Mouse (Mus musculus) gastrocnemius, adult 8-10 months (tissue): ENCODE data around the gene AC124108.1. TPM values are rescaled to one million over a fixed set of nuclear protein-coding genes. Genes with fewer than 3 reads are reported as not detected.
A peak's percentile ranks its signal among the peaks of the same experiment; 100 is the strongest.

Source experiments
- DNase-seq, 2 experiments: peaks; one replicate each; pipeline ENCODE4 v3.0.0; 2022; ENCODE audit warnings: low spot score in 2 of 2
- total RNA-seq, 4 experiments: library from RNA; stranded (reverse); gene quantifications; 2 replicates each; pipeline ENCODE4 v1.2.4; 2022

AC124108.1 gene
- total RNA-seq, 4 experiments from 2014 or later, result not detected

GRCm38 (mm10) chr1:132200562-132201510 lies 9.6 kb downstream of the AC124108.1 start:
- no peak for DNase-seq

GRCm38 (mm10) chr1:132201511-132201860 lies 10.2 kb downstream of the AC124108.1 start:
- DNase-seq, result no peak

- DNase-seq, result no peak
These were observed 10.7 kb downstream of the AC124108.1 start for GRCm38 (mm10) chr1:132201936-132202335.

- DNase-seq, result no peak
These were observed 11.5 kb downstream of the AC124108.1 start for GRCm38 (mm10) chr1:132202771-132203170.

GRCm38 (mm10) chr1:132205958-132206357 lies 14.7 kb downstream of the AC124108.1 start:
- DNase-seq, result no peak

- DNase-seq, result no peak
These were observed 15.6 kb downstream of the AC124108.1 start for GRCm38 (mm10) chr1:132206828-132207227.

- DNase-seq, result peak in 1 of 2 experiments; percentile 17
These were observed 16.9 kb downstream of the AC124108.1 start for GRCm38 (mm10) chr1:132208154-132208553.

- DNase-seq, result no peak
These were observed 18.1 kb downstream of the AC124108.1 start for GRCm38 (mm10) chr1:132209400-132209799.

- DNase-seq, result no peak
These were observed 19.7 kb downstream of the AC124108.1 start for GRCm38 (mm10) chr1:132210922-132211321.

GRCm38 (mm10) chr1:132211672-132212071 lies 20.4 kb downstream of the AC124108.1 start:
- no peak for DNase-seq

- DNase-seq, result peak in 1 of 2 experiments; percentile 34
These were observed 21.0 kb downstream of the AC124108.1 start for GRCm38 (mm10) chr1:132212218-132212617.

- DNase-seq, result no peak
These were observed 21.8 kb downstream of the AC124108.1 start for GRCm38 (mm10) chr1:132213076-132213475.

- DNase-seq, result no peak
These were observed 25.0 kb downstream of the AC124108.1 start for GRCm38 (mm10) chr1:132216276-132216675.

GRCm38 (mm10) chr1:132221627-132222026 lies 30.4 kb downstream of the AC124108.1 start:
- DNase-seq, result no peak

GRCm38 (mm10) chr1:132222166-132222565 lies 30.9 kb downstream of the AC124108.1 start:
- no peak for DNase-seq

- DNase-seq, result no peak
These were observed 35.2 kb downstream of the AC124108.1 start for GRCm38 (mm10) chr1:132226297-132227080.

GRCm38 (mm10) chr1:132229667-132230066 lies 38.4 kb downstream of the AC124108.1 start, which contains the start of gene Gm10188:
TSS of gene Gm10188 (minus strand) at chr1:132229767.
- no peak for DNase-seq

GRCm38 (mm10) chr1:132231470-132232274 lies 40.4 kb downstream of the AC124108.1 start:
- no peak for DNase-seq

- no peak for DNase-seq
These were observed 42.3 kb downstream of the AC124108.1 start for GRCm38 (mm10) chr1:132233566-132233965.

- DNase-seq, result no peak
These were observed 43.6 kb downstream of the AC124108.1 start for GRCm38 (mm10) chr1:132234757-132235273.

GRCm38 (mm10) chr1:132237585-132238159 lies 46.4 kb downstream of the AC124108.1 start:
- peak; percentile 19 to 26 for DNase-seq
